Mouse (Mus musculus) hindbrain, embryonic 13.5 days (tissue): ENCODE results near the gene Nutf2. TPM values are rescaled to one million over a fixed set of nuclear protein-coding genes. Genes with fewer than 3 reads are reported as not detected.

Source experiments
- ATAC-seq: fragments of 200-750 bp; cut with Nextera tagmentation; 2 replicates; pipeline ENCODE4 v1.8.0; 2017; ENCODE audit warnings: moderate TSS enrichment; ENCODE audit not compliant: low FRiP score
- H3K27ac ChIP-seq: fragments of 300-500 bp; sonication (generic); 2 replicates; pipeline ENCODE4 v1.5.1; 2015; ENCODE audit warnings: inconsistent platforms, mild to moderate bottlenecking, moderate library complexity
- H3K27me3 ChIP-seq: fragments of 300-500 bp; sonication (generic); 2 replicates; pipeline ENCODE4 v1.6.1; 2015; ENCODE audit warnings: mild to moderate bottlenecking, inconsistent platforms
- H3K36me3 ChIP-seq: fragments of 300-500 bp; sonication (generic); 2 replicates; pipeline ENCODE4 v1.6.1; 2015; ENCODE audit warnings: mild to moderate bottlenecking, inconsistent platforms
- H3K4me1 ChIP-seq: fragments of 300-500 bp; sonication (generic); replicated peaks from 2 replicates; pipeline ENCODE4 v1.6.1; 2015; ENCODE audit warnings: inconsistent platforms
- H3K4me2 ChIP-seq: fragments of 300-500 bp; sonication (generic); 2 replicates; pipeline ENCODE4 v1.6.1; 2015; ENCODE audit warnings: inconsistent platforms, mild to moderate bottlenecking, moderate library complexity
- H3K4me3 ChIP-seq: fragments of 300-500 bp; sonication (generic); 2 replicates; pipeline ENCODE4 v1.5.1; 2015; ENCODE audit warnings: mild to moderate bottlenecking, inconsistent platforms
- H3K9ac ChIP-seq: fragments of 300-500 bp; sonication (generic); 2 replicates; pipeline ENCODE4 v1.6.1; 2015; ENCODE audit warnings: mild to moderate bottlenecking, inconsistent platforms
- H3K9me3 ChIP-seq: fragments of 300-500 bp; sonication (generic); 2 replicates; pipeline ENCODE4 v1.6.1; 2016; ENCODE audit warnings: inconsistent platforms
- WGBS: fragments of 180-500 bp; shearing (Covaris S2); methylation state at CpG from one replicate; pipeline ENCODE4 v1.1.7; 2015; 5-methylcytosine and 5-hydroxymethylcytosine counted together
- polyA plus RNA-seq: library from polyadenylated mRNA; unstranded; fragments of >200 nt; fragmentation: Nextera tagmentation; extraction: Ambion mirVana; gene quantifications from 2 replicates; pipeline ENCODE4 v1.2.1, GENCODE M21; 2015

The Nutf2 gene
- polyA plus RNA-seq, 1 experiment from 2014 or later, result 205 TPM

DNA sequence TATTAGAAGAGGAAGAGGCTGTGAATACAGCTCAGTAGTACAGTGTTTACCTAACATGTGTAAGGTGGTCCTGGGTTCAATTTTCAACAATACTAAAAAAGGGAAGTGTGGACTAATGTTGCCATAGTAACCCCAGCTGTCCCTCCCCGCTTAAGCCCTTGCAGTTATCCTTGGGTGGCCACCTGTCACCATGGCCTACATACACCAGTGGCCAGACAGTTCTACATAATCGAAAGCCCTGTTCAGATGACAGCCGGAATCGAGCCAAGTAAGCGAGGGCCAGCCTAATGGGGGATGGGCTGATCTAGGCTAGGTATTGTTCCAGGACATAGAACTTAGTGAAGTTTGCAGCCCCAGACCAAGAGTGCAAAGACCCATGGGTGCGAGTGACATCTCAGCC is 23.4 kb upstream of the Nutf2 start:
- Histone ChIP-seq H3K4me2 (no peak overlapping the region), H3K4me3 (no peak overlapping the region), H3K27ac (no peak overlapping the region), H3K9ac (no peak overlapping the region), H3K27me3 (0 out of 2 replicates have a peak, but pooled peaks cover 3% of the 10 kb centered on the region), H3K9me3 (no peaks in the 10 kb centered on the region), H3K4me1 (no peaks in the 10 kb centered on the region), H3K36me3 (peaks cover 12% of the 10 kb centered on the region; the same call in 1 of the 2 replicates)
- ATAC-seq, result no peak
- 86% methylated on average over 6 of the region's 6 CpGs for WGBS

DNA sequence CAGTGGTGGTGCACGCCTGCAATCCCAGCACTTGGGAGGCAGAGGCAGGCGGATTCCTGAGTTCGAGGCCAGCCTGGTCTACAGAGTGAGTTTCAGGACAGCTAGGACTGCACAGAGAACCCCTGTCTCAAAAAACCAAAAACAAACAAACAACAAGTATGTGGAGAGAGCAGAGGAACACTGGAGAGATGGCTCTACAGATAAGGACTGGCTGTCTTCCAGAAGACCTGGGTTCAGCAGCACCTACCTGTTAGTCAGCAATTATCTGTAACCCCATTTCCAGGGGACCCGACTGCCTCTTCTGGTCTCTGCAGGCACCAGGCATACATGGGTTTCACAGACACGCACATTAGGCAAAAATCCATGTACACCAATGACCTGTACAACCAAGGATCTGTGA is 21.2 kb upstream of the Nutf2 start:
- H3K4me3 ChIP-seq, result no peak overlapping the region
- H3K27ac ChIP-seq, result no peak overlapping the region
- peaks cover 28% of the 10 kb centered on the region for H3K36me3 ChIP-seq
- H3K9me3 ChIP-seq, result no peaks in the 10 kb centered on the region
- no peaks in the 10 kb centered on the region for H3K4me1 ChIP-seq
- H3K27me3 ChIP-seq, result no peaks in the 10 kb centered on the region
- H3K4me2 ChIP-seq, result no peak overlapping the region
- no peak for ATAC-seq
- no peak overlapping the region for H3K9ac ChIP-seq
- WGBS, result 95% methylated on average over 5 of the region's 5 CpGs

DNA sequence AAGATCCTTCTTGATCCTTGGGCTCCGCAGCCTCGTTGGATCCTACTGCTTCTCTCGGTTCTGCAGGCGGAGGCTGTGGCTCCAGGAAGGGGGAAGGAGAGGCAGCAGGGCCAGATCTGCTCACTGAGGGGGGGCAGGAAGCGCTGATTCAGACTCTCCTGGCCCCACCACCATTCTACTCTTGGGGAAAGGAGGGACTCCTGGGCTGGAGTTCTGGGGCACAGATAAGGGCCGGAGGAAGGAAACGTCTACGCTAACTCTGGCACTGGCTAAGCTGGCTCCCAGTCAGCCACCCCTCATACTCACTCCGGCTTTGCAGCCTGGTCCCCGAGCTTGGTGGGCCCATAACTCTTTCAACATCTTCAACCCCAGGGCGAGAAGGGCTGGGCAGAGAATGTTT is 13.7 kb upstream of the Nutf2 start:
- peaks cover 72% of the 10 kb centered on the region for H3K36me3 ChIP-seq
- 94% methylated on average over 11 of the region's 11 CpGs for WGBS

DNA sequence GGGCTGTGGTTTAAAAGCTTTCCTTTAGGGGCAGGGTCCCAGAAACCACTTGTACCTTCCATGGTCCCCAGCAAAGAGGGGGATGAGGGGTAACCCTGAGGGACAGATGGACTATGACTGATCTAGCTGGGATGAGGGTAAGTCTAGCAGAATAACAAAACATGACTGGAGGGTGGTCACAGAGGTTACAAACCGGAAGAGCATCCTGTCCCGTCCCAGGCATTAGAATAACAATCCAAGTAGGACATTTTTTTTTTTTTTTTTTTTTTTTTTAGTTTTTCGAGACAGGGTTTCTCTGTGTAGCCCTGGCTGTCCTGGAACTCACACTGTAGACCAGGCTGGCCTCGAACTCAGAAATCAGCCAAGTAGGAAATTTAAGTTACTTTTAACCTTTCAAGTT is 10.4 kb upstream of the Nutf2 start:
- Histone ChIP-seq H3K9ac (peak overlapping the region; percentile 43; the same call in 1 of the 2 replicates), H3K36me3 (peaks cover 45% of the 10 kb centered on the region), H3K4me3 (no peak overlapping the region; the same call in 1 of the 2 replicates), H3K4me2 (0 out of 2 replicates have a peak overlapping the region, but pooled peaks have one; percentile 44), H3K27ac (no peak overlapping the region), H3K27me3 (no peaks in the 10 kb centered on the region), H3K4me1 (peaks cover 11% of the 10 kb centered on the region), H3K9me3 (no peaks in the 10 kb centered on the region)
- ATAC-seq, result no peak
- WGBS, result 82% methylated on average over 4 of the region's 4 CpGs

More for the DNA sequence above, 13.7 kb upstream of the Nutf2 start:
- Histone ChIP-seq H3K27ac (no peak overlapping the region), H3K4me2 (no peak overlapping the region), H3K27me3 (no peaks in the 10 kb centered on the region), H3K4me1 (peaks cover 8% of the 10 kb centered on the region), H3K4me3 (no peak overlapping the region), H3K9me3 (no peaks in the 10 kb centered on the region), H3K9ac (no peak overlapping the region)
- no peak for ATAC-seq

DNA sequence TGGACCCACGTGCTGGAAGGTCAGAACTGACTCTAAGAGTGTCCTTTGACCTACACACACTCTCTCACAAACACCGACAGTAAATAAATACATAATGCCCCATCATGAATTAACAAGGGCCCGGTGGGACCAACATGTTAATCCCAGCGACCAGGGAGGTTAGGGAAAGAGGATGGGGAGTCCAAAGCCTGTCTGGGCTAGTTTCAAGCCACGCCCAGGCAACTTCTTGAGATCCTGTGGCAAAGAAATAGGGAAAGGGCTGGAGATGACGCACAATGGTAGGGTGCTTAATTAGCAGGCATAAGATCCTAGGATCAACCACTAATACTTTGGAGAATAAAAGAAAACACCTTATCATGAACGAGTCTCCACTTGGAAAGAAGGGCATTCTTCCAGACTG is 9.8 kb upstream of the Nutf2 start:
- 79% methylated on average over 7 of the region's 7 CpGs for WGBS
- Histone ChIP-seq H3K9ac (peak overlapping the region; percentile 43), H3K9me3 (no peaks in the 10 kb centered on the region), H3K4me2 (peak overlapping the region; percentile 44), H3K27ac (no peak overlapping the region), H3K36me3 (peaks cover 39% of the 10 kb centered on the region), H3K27me3 (no peaks in the 10 kb centered on the region), H3K4me3 (peak overlapping the region; percentile 23), H3K4me1 (peaks cover 13% of the 10 kb centered on the region)
- no peak for ATAC-seq

DNA sequence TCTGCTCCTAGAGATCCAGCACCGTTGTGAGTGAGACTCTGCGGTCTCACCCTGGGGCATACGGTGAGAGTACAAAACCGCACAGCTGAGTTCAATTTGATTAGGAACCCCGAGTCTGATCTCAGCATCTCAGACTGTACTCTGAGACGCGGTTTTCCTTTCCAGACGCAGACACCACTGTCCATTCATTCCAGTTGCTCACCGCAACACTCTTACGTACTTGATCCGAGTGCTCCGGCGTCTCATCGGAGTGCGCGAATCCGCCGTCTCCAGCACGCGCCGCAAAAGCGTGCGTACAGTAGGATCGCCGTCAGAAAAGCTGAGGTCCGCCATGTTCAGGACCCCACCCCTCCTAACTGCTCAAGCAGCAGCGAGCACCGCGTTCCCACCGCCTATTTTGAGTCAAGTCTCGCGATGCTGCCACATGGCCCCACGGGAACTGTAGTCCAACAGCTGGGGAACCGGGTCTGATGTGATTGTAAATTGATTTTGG is 8.7 kb upstream of the Nutf2 start:
- H3K27me3 ChIP-seq, result no peaks in the 10 kb centered on the region
- peaks cover 28% of the 10 kb centered on the region for H3K36me3 ChIP-seq
- H3K4me2 ChIP-seq, result peak overlapping the region; percentile 87
- H3K4me3 ChIP-seq, result peak overlapping the region; percentile 77
- H3K27ac ChIP-seq, result peak overlapping the region; percentile 85
- peak overlapping the region; percentile 88 for H3K9ac ChIP-seq
- H3K9me3 ChIP-seq, result no peaks in the 10 kb centered on the region
- ATAC-seq, result peak; percentile 81
- WGBS, result under 1% methylated on average over 34 of the region's 34 CpGs
- peaks cover 24% of the 10 kb centered on the region for H3K4me1 ChIP-seq

DNA sequence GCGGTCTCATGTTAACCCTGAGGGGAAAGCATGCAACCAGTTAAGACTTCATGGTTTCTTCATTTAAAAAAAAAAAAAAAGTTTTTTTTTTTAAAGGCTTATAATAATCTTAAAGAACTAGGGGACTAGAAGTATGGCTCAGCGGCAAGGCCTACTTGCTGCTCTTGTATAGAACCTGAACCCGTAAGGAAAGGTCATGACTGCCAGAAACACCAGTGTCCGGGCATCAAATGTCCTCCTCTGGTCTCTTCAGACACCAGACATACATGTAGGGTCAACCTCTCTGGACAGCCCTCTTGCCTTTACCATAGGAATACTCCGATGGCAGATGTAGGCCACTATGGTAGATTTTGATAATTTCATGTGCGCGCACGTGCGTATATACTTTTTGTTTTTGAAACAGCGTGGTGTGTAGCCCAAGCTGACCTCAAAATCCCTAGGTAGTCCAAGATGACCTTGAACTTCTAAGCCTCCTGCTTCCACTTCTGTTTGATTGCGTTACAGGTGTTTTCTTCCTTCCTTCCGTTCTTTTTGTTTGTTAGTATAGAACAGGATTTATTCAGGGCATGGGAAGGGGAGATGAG is 8.1 kb upstream of the Nutf2 start:
- Histone ChIP-seq H3K4me3 (peak overlapping the region; percentile 77), H3K4me1 (peaks cover 30% of the 10 kb centered on the region), H3K27me3 (no peaks in the 10 kb centered on the region), H3K27ac (0 out of 2 replicates have a peak overlapping the region, but pooled peaks have one; percentile 1), H3K4me2 (peak overlapping the region; percentile 87; the same call in 1 of the 2 replicates), H3K9me3 (no peaks in the 10 kb centered on the region), H3K36me3 (peaks cover 23% of the 10 kb centered on the region), H3K9ac (no peak overlapping the region)
- WGBS, result 82% methylated on average over 12 of the region's 12 CpGs
- ATAC-seq, result no peak

DNA sequence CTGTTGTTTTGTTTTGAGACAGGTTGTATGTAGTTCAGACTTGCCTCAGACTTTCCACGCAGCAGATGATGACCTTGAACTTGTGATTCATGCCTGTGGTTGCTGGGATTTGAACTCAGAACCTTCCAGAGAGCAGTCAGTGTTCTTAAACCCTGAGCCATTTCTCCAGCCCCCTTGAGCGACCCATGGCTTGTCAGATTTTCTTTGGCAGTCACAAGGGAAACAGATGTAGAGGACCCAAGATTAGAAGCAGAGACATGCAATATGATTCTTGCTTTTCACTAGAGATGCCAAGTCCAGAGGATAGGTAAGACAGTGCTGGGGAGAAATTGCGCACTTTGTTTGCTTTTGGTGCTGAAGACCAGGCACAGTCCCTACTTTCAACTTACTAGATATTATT is 7.2 kb upstream of the Nutf2 start, which contains the start of gene Cenpt:
Cenpt (minus strand) TSS at position 101 of the 400 bp plus-strand sequence.
- ATAC-seq, result no peak
- H3K4me2 ChIP-seq, result no peak within 1 kb of the TSS
- H3K4me1 ChIP-seq, result peaks cover 39% of the 10 kb centered on the region
- 93% methylated on average over 3 of the region's 3 CpGs for WGBS
- H3K9me3 ChIP-seq, result no peaks in the 10 kb centered on the region
- peaks cover 14% of the 10 kb centered on the region for H3K36me3 ChIP-seq
- H3K9ac ChIP-seq, result no peak within 1 kb of the TSS
- 0 out of 2 replicates have a peak within 1 kb of the TSS, but pooled peaks have one; percentile 77 for H3K4me3 ChIP-seq
- 0 out of 2 replicates have a peak within 1 kb of the TSS, but pooled peaks have one; percentile 1 for H3K27ac ChIP-seq
- H3K27me3 ChIP-seq, result no peaks in the 10 kb centered on the region

DNA sequence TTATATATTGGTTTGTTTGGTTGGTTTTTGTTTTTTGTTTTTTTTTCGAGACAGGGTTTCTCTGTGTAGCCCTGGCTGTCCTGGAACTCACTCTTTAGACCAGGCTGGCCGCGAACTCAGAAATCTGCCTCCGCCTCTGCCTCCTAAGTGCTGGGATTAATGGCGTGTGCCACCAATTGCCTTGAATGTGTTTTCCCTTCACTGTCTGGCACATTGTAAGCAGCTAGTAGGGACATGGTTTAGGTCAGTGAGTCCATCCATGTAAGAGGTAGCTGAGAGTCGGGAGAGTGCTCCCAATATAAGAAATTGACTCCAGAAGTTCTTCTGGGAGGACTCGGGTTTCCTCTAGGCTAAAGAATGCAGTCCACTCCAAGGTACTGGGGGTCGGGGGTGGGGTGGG is 6.1 kb upstream of the Nutf2 start:
- H3K27me3 ChIP-seq, result no peaks in the 10 kb centered on the region
- 27% methylated on average over 8 of the region's 8 CpGs for WGBS
- no peak; the same call in 1 of the 2 replicates for ATAC-seq
- no peaks in the 10 kb centered on the region for H3K9me3 ChIP-seq
- H3K27ac ChIP-seq, result no peak overlapping the region
- peak overlapping the region; percentile 93; the same call in 1 of the 2 replicates for H3K9ac ChIP-seq
- H3K36me3 ChIP-seq, result peaks cover 2% of the 10 kb centered on the region; the same call in 1 of the 2 replicates
- peak overlapping the region; percentile 82 for H3K4me3 ChIP-seq
- peak overlapping the region; percentile 99; the same call in 1 of the 2 replicates for H3K4me2 ChIP-seq
- H3K4me1 ChIP-seq, result peaks cover 50% of the 10 kb centered on the region

DNA sequence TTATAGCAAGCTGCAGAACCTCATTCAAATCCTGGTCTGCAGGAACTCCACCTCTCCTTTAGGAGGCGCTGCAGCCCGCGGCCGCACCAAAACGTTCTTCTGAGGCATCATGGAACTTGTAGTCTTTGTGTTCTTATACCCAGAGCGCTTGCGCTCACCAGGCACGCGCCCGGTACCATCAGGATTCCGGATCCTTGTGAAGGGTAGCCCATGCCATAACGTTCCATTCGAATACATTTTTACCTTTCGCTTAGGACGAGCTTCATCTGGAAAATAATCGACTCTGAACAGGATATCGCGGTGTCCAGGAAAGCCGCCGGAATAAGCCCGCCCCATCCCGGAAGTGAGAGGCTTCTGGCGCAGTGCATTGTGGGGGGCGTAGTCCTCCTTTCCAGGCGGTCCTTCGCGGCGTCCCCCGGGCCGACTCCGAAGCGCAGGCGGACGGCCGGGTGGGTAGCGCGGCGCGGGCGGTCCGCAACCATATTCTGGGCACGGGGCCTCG is 5.6 kb upstream of the Nutf2 start, which contains the start of gene Thap11:
Thap11 (plus strand) TSS at position 418 of the 502 bp plus-strand sequence.
- peaks cover 55% of the 10 kb centered on the region for H3K4me1 ChIP-seq
- ATAC-seq, result peak; percentile 91
- H3K9ac ChIP-seq, result peak within 1 kb of the TSS; percentile 93
- WGBS, result under 1% methylated on average over 43 of the region's 43 CpGs
- no peaks in the 10 kb centered on the region for H3K27me3 ChIP-seq
- H3K4me3 ChIP-seq, result peak within 1 kb of the TSS; percentile 82
- peak within 1 kb of the TSS; percentile 89 for H3K27ac ChIP-seq
- H3K9me3 ChIP-seq, result no peaks in the 10 kb centered on the region
- H3K4me2 ChIP-seq, result peak within 1 kb of the TSS; percentile 99
- H3K36me3 ChIP-seq, result no peaks in the 10 kb centered on the region

DNA sequence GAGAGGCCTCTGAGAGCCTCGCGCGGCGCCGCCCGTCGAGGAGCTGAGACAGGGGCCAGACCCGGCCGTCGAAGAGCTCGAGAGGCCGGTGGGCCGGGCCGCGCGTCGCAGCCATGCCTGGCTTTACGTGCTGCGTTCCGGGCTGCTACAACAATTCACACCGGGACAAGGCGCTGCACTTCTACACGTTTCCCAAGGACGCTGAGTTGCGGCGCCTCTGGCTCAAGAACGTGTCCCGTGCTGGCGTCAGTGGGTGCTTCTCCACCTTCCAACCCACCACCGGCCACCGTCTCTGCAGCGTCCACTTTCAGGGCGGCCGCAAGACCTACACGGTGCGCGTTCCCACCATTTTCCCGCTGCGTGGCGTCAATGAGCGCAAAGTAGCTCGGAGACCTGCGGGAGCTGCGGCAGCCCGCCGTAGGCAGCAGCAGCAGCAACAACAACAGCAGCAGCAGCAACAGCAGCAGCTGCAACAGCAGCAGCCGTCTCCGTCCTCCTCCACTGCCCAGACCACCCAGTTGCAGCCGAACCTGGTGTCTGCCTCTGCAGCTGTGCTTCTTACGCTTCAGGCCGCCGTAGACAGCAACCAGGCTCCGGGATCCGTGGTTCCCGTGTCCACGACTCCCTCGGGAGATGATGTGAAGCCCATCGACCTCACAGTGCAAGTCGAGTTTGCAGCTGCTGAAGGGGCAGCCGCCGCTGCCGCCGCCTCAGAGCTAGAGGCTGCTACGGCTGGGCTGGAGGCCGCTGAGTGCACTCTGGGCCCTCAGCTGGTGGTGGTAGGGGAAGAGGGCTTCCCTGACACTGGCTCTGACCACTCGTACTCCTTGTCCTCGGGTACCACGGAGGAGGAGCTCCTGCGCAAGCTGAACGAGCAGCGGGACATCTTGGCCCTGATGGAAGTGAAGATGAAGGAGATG is 4.9 kb upstream of the Nutf2 start:
- peak overlapping the region; percentile 89 for H3K27ac ChIP-seq
- ATAC-seq, result peak; percentile 9
- no peaks in the 10 kb centered on the region for H3K27me3 ChIP-seq
- H3K4me2 ChIP-seq, result peak overlapping the region; percentile 99
- no peaks in the 10 kb centered on the region for H3K36me3 ChIP-seq
- peaks cover 55% of the 10 kb centered on the region for H3K4me1 ChIP-seq
- peak overlapping the region; percentile 93 for H3K9ac ChIP-seq
- WGBS, result under 1% methylated on average over 71 of the region's 71 CpGs
- peak overlapping the region; percentile 82 for H3K4me3 ChIP-seq
- no peaks in the 10 kb centered on the region for H3K9me3 ChIP-seq
